Mouse (Mus musculus) intestine, embryonic 14.5 days (tissue): ENCODE data around the gene Dusp1. TPM values are rescaled to one million over a fixed set of nuclear protein-coding genes. Genes with fewer than 3 reads are reported as not detected.

Source experiments
- ATAC-seq: fragments of 200-750 bp; cut with Nextera tagmentation; replicated peaks from 2 replicates; pipeline ENCODE4 v1.8.0; 2017; ENCODE audit warnings: low read depth, moderate number of reproducible peaks, moderate TSS enrichment, moderate library complexity; ENCODE audit not compliant: low FRiP score, low TSS enrichment
- DNase-seq: peaks from one replicate; pipeline ENCODE4 v3.0.0-alpha.2; 2018; ENCODE audit warnings: low spot score
- H3K27ac ChIP-seq: fragments of 300-500 bp; sonication (generic); 2 replicates; pipeline ENCODE4 v1.5.1; 2014; ENCODE audit warnings: low read depth, mild to moderate bottlenecking, control low read depth
- H3K27me3 ChIP-seq: fragments of 300-500 bp; sonication (generic); replicated peaks from 2 replicates; pipeline ENCODE4 v1.6.1; 2014; ENCODE audit warnings: low read length, control low read depth; ENCODE audit not compliant: control insufficient read depth, insufficient read depth
- H3K36me3 ChIP-seq: fragments of 300-500 bp; sonication (generic); 2 replicates; pipeline ENCODE4 v1.6.1; 2014; ENCODE audit warnings: low read length, control low read depth; ENCODE audit not compliant: control insufficient read depth, insufficient read depth
- H3K4me1 ChIP-seq: fragments of 300-500 bp; sonication (generic); replicated peaks from 2 replicates; pipeline ENCODE4 v1.6.1; 2014; ENCODE audit warnings: low read length, control low read depth, mixed read lengths; ENCODE audit not compliant: control insufficient read depth, insufficient read depth
- H3K4me2 ChIP-seq: fragments of 300-500 bp; sonication (generic); 2 replicates; pipeline ENCODE4 v1.6.1; 2014; ENCODE audit warnings: low read length
- H3K4me3 ChIP-seq: fragments of 300-500 bp; sonication (generic); 2 replicates; pipeline ENCODE4 v1.5.1; 2014; ENCODE audit warnings: low read depth, low read length, control low read depth, mixed read lengths
- H3K9ac ChIP-seq: fragments of 300-500 bp; sonication (generic); 2 replicates; pipeline ENCODE4 v1.6.1; 2014; ENCODE audit warnings: mild to moderate bottlenecking, low read length
- H3K9me3 ChIP-seq: fragments of 300-500 bp; sonication (generic); 2 replicates; pipeline ENCODE4 v1.6.1; 2016; ENCODE audit warnings: low read length, control low read depth; ENCODE audit not compliant: control insufficient read depth
- WGBS: fragments of 180-500 bp; shearing (Covaris S2); extraction: QIAGEN DNeasy Blood & Tissue Kit; methylation state at CpG from one replicate; pipeline ENCODE4 v1.1.7; 2014; 5-methylcytosine and 5-hydroxymethylcytosine counted together
- microRNA-seq: library from miRNA; unstranded; fragments of <30 nt; microRNA quantifications from one replicate; pipeline ENCODE4, GENCODE M21; 2016
- polyA plus RNA-seq: library from polyadenylated mRNA; unstranded; fragments of >200 nt; fragmentation: Nextera tagmentation; extraction: Ambion mirVana; gene quantifications from 2 replicates; pipeline ENCODE4 v1.2.1, GENCODE M21; 2014

The Dusp1 gene
- polyA plus RNA-seq, 1 experiment from 2014 or later = 17.0 TPM

GRCm38 (mm10) chr17:26458049-26458448, 103.9 kb downstream of the Dusp1 start:
- Histone ChIP-seq H3K27me3 (no peaks in the 10 kb centered on the region), H3K36me3 (no peaks in the 10 kb centered on the region), H3K4me1 (no peaks in the 10 kb centered on the region), H3K27ac (no peak overlapping the region), H3K4me2 (no peak overlapping the region), H3K4me3 (no peak overlapping the region), H3K9me3 (no peaks in the 10 kb centered on the region), H3K9ac (no peak overlapping the region)
- no peak for DNase-seq
- ATAC-seq = no peak
- 69% methylated on average over 7 of the region's 7 CpGs for WGBS

- no peaks in the 10 kb centered on the region for H3K4me1 ChIP-seq
- no peak for DNase-seq
- no peak overlapping the region for H3K4me2 ChIP-seq
- H3K9ac ChIP-seq = no peak overlapping the region
- no peak for ATAC-seq
- no peaks in the 10 kb centered on the region for H3K9me3 ChIP-seq
- H3K36me3 ChIP-seq = no peaks in the 10 kb centered on the region
- H3K27me3 ChIP-seq = no peaks in the 10 kb centered on the region
- no peak overlapping the region for H3K27ac ChIP-seq
- H3K4me3 ChIP-seq = no peak overlapping the region
These were observed 104.4 kb downstream of the Dusp1 start for GRCm38 (mm10) chr17:26457506-26457905.

Small RNA genes lying within 50 kb of the gene (microRNA-seq; reads per million reads assigned to microRNA genes)
- not detected for gene Gm22420

Other genes with a start within 250 kb of the Dusp1 start
- gene Neurl1b, start 147.3 kb downstream of the Dusp1 start, polyA plus RNA-seq = 2.3 and 3.1 TPM in 2 replicates
- 135 and 136 TPM in 2 replicates for gene Ergic1, start 639 bp downstream of the Dusp1 start, polyA plus RNA-seq
- 216 and 217 TPM in 2 replicates for gene Atp6v0e, start 101.1 kb upstream of the Dusp1 start, polyA plus RNA-seq
- gene Crebrf, start 153.5 kb upstream of the Dusp1 start, polyA plus RNA-seq = 8.1 and 8.5 TPM in 2 replicates
- 44.3 and 51.2 TPM in 2 replicates for gene Bnip1, start 218.9 kb upstream of the Dusp1 start, polyA plus RNA-seq